Comparison of ENCODE assay signal across 24 mouse cellular contexts in genomic region chr6:108167946-108168680, GRCm38 (mm10). TPM values are rescaled to one million over a fixed set of nuclear protein-coding genes. Genes with fewer than 3 reads are reported as not detected.
A peak's percentile ranks its signal among the peaks of the same experiment; 100 is the strongest.
DNase-seq lines count a peak whose midpoint lies in the region; ATAC-seq and TF ChIP-seq lines count a peak whose summit lies in the region.
"Had no signal": no experiment of that assay in that cellular context is flagged by ENCODE, and none has a peak within 500 bp of the region (broad histone marks: within the 10 kb centered on the region; RNA-seq: fewer than 3 reads in every experiment).

No protein-coding gene starts in this region.

- peak; percentile 32 for ATAC-seq in megakaryocyte-erythroid progenitor cell, adult 5-6 weeks (replicated peaks; ENCODE audit: low FRiP score, low TSS enrichment, poor library complexity, severe bottlenecking)
- ATAC-seq in intestine, embryonic 15.5 days, result no peak
- ATAC-seq in midbrain, postnatal 0 days (ENCODE audit: low FRiP score), result no peak
- ATAC-seq: forebrain, postnatal 0 days; midbrain, embryonic 15.5 days had no signal

- H3K4me3 ChIP-seq in intestine, embryonic 15.5 days (replicated peaks), result no peak overlapping the region
- H3K4me3 ChIP-seq in midbrain, postnatal 0 days (ENCODE audit: low read depth, low read length), result no peak overlapping the region
- H3K4me3 ChIP-seq: embryonic facial prominence, embryonic 15.5 days; forebrain, embryonic 10.5 days; heart, embryonic 12.5 days; hindbrain, embryonic 12.5 days; limb, embryonic 13.5 days; liver, embryonic 15.5 days; megakaryocyte, embryonic 14.5 days; midbrain, embryonic 15.5 days; stomach, embryonic 15.5 days had no signal

- no peaks in the 10 kb centered on the region for H3K9me3 ChIP-seq in intestine, embryonic 15.5 days
- no peaks in the 10 kb centered on the region for H3K9me3 ChIP-seq in midbrain, postnatal 0 days (ENCODE audit: low read length)
- H3K9me3 ChIP-seq: embryonic facial prominence, embryonic 15.5 days; heart, embryonic 12.5 days; limb, embryonic 13.5 days; liver, embryonic 15.5 days; megakaryocyte, embryonic 14.5 days; midbrain, embryonic 15.5 days; stomach, embryonic 15.5 days had no signal

- H3K9ac ChIP-seq in intestine, embryonic 15.5 days, result no peak overlapping the region
- no peak overlapping the region for H3K9ac ChIP-seq in midbrain, postnatal 0 days (replicated peaks; ENCODE audit: low read length, poor library complexity, severe bottlenecking)
- H3K9ac ChIP-seq: embryonic facial prominence, embryonic 15.5 days; forebrain, postnatal 0 days; heart, embryonic 12.5 days; hindbrain, embryonic 12.5 days; limb, embryonic 13.5 days; liver, embryonic 15.5 days; midbrain, embryonic 15.5 days; stomach, embryonic 15.5 days had no signal

- H3K4me2 ChIP-seq in intestine, embryonic 15.5 days (replicated peaks), result no peak overlapping the region
- no peak overlapping the region for H3K4me2 ChIP-seq in midbrain, postnatal 0 days (ENCODE audit: low read depth, low read length, poor library complexity, severe bottlenecking)
- H3K4me2 ChIP-seq: embryonic facial prominence, embryonic 15.5 days; heart, embryonic 12.5 days; hindbrain, embryonic 12.5 days; limb, embryonic 13.5 days; liver, embryonic 15.5 days; midbrain, embryonic 15.5 days; stomach, embryonic 15.5 days had no signal

- 72% methylated on average over 7 of the region's 7 CpGs for WGBS in intestine, embryonic 15.5 days
- 77% methylated on average over 7 of the region's 7 CpGs for WGBS in midbrain, postnatal 0 days

- TF ChIP-seq CTCF in midbrain, postnatal 0 days (IDR thresholded peaks at IDR 0.05), result no peak

- DNase-seq in heart, adult 11 months, result peak; percentile 61
- no peak for DNase-seq in heart, adult 8-10 months (ENCODE audit: low spot score)
- peak; percentile 8 for DNase-seq in spleen, adult 12 weeks (ENCODE audit: low spot score)
- DNase-seq in spleen, postnatal 14 days (ENCODE audit: low spot score in 2 of 2), result no peak
- DNase-seq in R1 (ENCODE audit: low read depth, low spot score), result peak; percentile 14
- no peak for DNase-seq in midbrain, postnatal 0 days (ENCODE audit: low spot score)
- DNase-seq: adrenal gland, postnatal 36 days; cerebellum, adult 18-20 months; cerebellum, postnatal 36 days; forebrain, postnatal 0 days; heart, postnatal 14 days; right cerebral cortex, postnatal 25 days; thymus, adult 18-20 months had no signal

- peaks cover 7% of the 10 kb centered on the region; the same call in 1 of the 2 replicates for H3K36me3 ChIP-seq in intestine, embryonic 15.5 days
- peaks cover 9% of the 10 kb centered on the region; the same call in 1 of the 2 replicates for H3K36me3 ChIP-seq in midbrain, postnatal 0 days (ENCODE audit: insufficient read depth, low read length)

- H3K4me1 ChIP-seq in intestine, embryonic 15.5 days (replicated peaks), result no peaks in the 10 kb centered on the region
- no peaks in the 10 kb centered on the region for H3K4me1 ChIP-seq in midbrain, postnatal 0 days (ENCODE audit: insufficient read depth, low read length)
- H3K4me1 ChIP-seq: embryonic facial prominence, embryonic 15.5 days; forebrain, embryonic 10.5 days; heart, embryonic 12.5 days; hindbrain, embryonic 12.5 days; limb, embryonic 13.5 days; liver, embryonic 15.5 days; midbrain, embryonic 15.5 days; stomach, embryonic 15.5 days had no signal

- H3K27ac ChIP-seq in intestine, embryonic 15.5 days, result no peak overlapping the region
- no peak overlapping the region for H3K27ac ChIP-seq in midbrain, postnatal 0 days (ENCODE audit: low read depth, low read length)
- H3K27ac ChIP-seq: embryonic facial prominence, embryonic 15.5 days; forebrain, embryonic 10.5 days; hindbrain, embryonic 12.5 days; limb, embryonic 13.5 days; liver, embryonic 15.5 days; midbrain, embryonic 15.5 days; stomach, embryonic 15.5 days had no signal

- H3K27me3 ChIP-seq in intestine, embryonic 15.5 days (replicated peaks), result no peaks in the 10 kb centered on the region
- no peaks in the 10 kb centered on the region for H3K27me3 ChIP-seq in midbrain, postnatal 0 days (ENCODE audit: insufficient read depth, low read length)
- H3K27me3 ChIP-seq: embryonic facial prominence, embryonic 15.5 days; heart, embryonic 12.5 days; hindbrain, embryonic 12.5 days; limb, embryonic 13.5 days; liver, embryonic 15.5 days; megakaryocyte, embryonic 14.5 days; midbrain, embryonic 15.5 days; stomach, embryonic 15.5 days had no signal

RNA-seq across cellular contexts. Expression of gene Sumf1, which starts 17.3 kb away (rescaled TPM):
- total RNA-seq in heart, adult 8-10 months (2022), result 10 to 100 TPM; 11.5 to 13.4 (median 12.8) TPM
- total RNA-seq in megakaryocyte-erythroid progenitor cell, adult 5-6 weeks (2014; fragmentation: Nextera tagmentation), result 4.9 and 10.9 TPM in 2 replicates
- total RNA-seq in megakaryocyte-erythroid progenitor cell, adult 5-6 weeks (2017), result 8.9 and 15.5 TPM in 2 replicates
- 22.0 and 22.3 TPM in 2 replicates for polyA plus RNA-seq in intestine, embryonic 15.5 days (2015; fragmentation: Nextera tagmentation; extraction: Ambion mirVana)
- 18.1 and 23.0 TPM in 2 replicates for total RNA-seq in midbrain, postnatal 0 days (2014; rRNA removed)
- 12.3 and 13.7 TPM in 2 replicates for polyA plus RNA-seq in midbrain, postnatal 0 days (2015; fragmentation: Nextera tagmentation; extraction: Ambion mirVana)

RNA-seq across cellular contexts. Expression of gene Itpr1, which starts 44.8 kb away (rescaled TPM):
- 10 to 100 TPM; 33.9 to 36.9 (median 36.4) TPM for total RNA-seq in heart, adult 8-10 months (2022)
- 24.8 and 25.7 TPM in 2 replicates for total RNA-seq in megakaryocyte-erythroid progenitor cell, adult 5-6 weeks (2014; fragmentation: Nextera tagmentation)
- 57.6 and 66.5 TPM in 2 replicates for total RNA-seq in megakaryocyte-erythroid progenitor cell, adult 5-6 weeks (2017)
- 8.4 and 9.0 TPM in 2 replicates for polyA plus RNA-seq in intestine, embryonic 15.5 days (2015; fragmentation: Nextera tagmentation; extraction: Ambion mirVana)
- total RNA-seq in midbrain, postnatal 0 days (2014; rRNA removed), result 16.7 and 23.2 TPM in 2 replicates
- 2.4 and 3.3 TPM in 2 replicates for polyA plus RNA-seq in midbrain, postnatal 0 days (2015; fragmentation: Nextera tagmentation; extraction: Ambion mirVana)

Comparison
In these comparisons a context has a peak if more than half of its experiments do, and no peak if none do; other contexts are left out.
1. DNase-seq: peak in heart, adult 11 months (single experiment), spleen, adult 12 weeks (single experiment) and R1 (single experiment); none in heart, adult 8-10 months (single experiment), spleen, postnatal 14 days (0 of 2) and midbrain, postnatal 0 days (single experiment).